Mouse (Mus musculus) ES-Bruce4 (cell line): Measurements from ENCODE around the gene Wfdc5. TPM values are rescaled to one million over a fixed set of nuclear protein-coding genes. Genes with fewer than 3 reads are reported as not detected.

Experiments used
- H3K27ac ChIP-seq: 2 replicates; pipeline ENCODE4 v1.5.1; 2012; ENCODE audit warnings: low read length, inconsistent platforms; ENCODE audit not compliant: insufficient read depth
- H3K27me3 ChIP-seq: 2 replicates; pipeline ENCODE4 v1.6.1; 2012; ENCODE audit warnings: mild to moderate bottlenecking, low read length, inconsistent platforms; ENCODE audit not compliant: control insufficient read depth, poor library complexity, insufficient read depth, severe bottlenecking
- H3K36me3 ChIP-seq: 2 replicates; pipeline ENCODE4 v1.6.1; 2012; ENCODE audit warnings: inconsistent platforms, mild to moderate bottlenecking, low read length, moderate library complexity; ENCODE audit not compliant: control insufficient read depth, poor library complexity, insufficient read depth, severe bottlenecking
- H3K4me1 ChIP-seq: one replicate; pipeline ENCODE4 v1.8.1; 2011; ENCODE audit warnings: low read length; ENCODE audit not compliant: control insufficient read depth, insufficient read depth
- H3K4me3 ChIP-seq: 2 replicates; pipeline ENCODE4 v1.5.1; 2011; ENCODE audit warnings: low read depth, mild to moderate bottlenecking, low read length
- H3K9ac ChIP-seq: 2 replicates; pipeline ENCODE4 v1.6.1; 2012; ENCODE audit warnings: low read depth, mild to moderate bottlenecking, inconsistent platforms; ENCODE audit not compliant: poor library complexity, severe bottlenecking
- H3K9me3 ChIP-seq: replicated peaks from 2 replicates; pipeline ENCODE4 v1.6.1; 2012; ENCODE audit warnings: mild to moderate bottlenecking, low read length, inconsistent platforms; ENCODE audit not compliant: control insufficient read depth, poor library complexity, insufficient read depth, severe bottlenecking
- CTCF ChIP-seq: IDR thresholded peaks from one replicate; pipeline ENCODE4 v1.8.1; 2011; ENCODE audit warnings: low read depth, low read length
- EP300 ChIP-seq: IDR thresholded peaks from 2 replicates; pipeline ENCODE4 v1.6.1; 2011; ENCODE audit warnings: low read depth, low read length; ENCODE audit not compliant: insufficient read depth
- POLR2A ChIP-seq: IDR thresholded peaks from one replicate; pipeline ENCODE4 v1.8.1; 2011; ENCODE audit warnings: low read length; ENCODE audit not compliant: insufficient read depth
- polyA plus RNA-seq: library from polyadenylated mRNA; stranded (reverse); fragments of >200 nt; gene quantifications from 2 replicates; pipeline ENCODE4 v1.2.4, GENCODE M21; 2011; ENCODE audit warnings: low read depth; ENCODE audit not compliant: missing spikeins, insufficient read depth, insufficient read length

Gene Wfdc5
- polyA plus RNA-seq, 1 experiment = not detected

- Histone ChIP-seq H3K36me3 (peaks cover 20% of the 10 kb centered on the region), H3K9ac (no peak overlapping the region), H3K27ac (no peak overlapping the region), H3K4me1 (no peaks in the 10 kb centered on the region), H3K9me3 (no peaks in the 10 kb centered on the region), H3K4me3 (no peak overlapping the region), H3K27me3 (no peaks in the 10 kb centered on the region)
- TF ChIP-seq EP300 = no peak
- no peak for TF ChIP-seq POLR2A
These were observed 26.4 kb downstream of the Wfdc5 start for GRCm38 (mm10) chr2:164156158-164156557.

- Histone ChIP-seq H3K4me1 (peaks cover 4% of the 10 kb centered on the region), H3K27me3 (no peaks in the 10 kb centered on the region), H3K9me3 (no peaks in the 10 kb centered on the region), H3K27ac (no peak overlapping the region), H3K4me3 (no peak overlapping the region), H3K9ac (no peak overlapping the region), H3K36me3 (peaks cover 20% of the 10 kb centered on the region)
- no peak for TF ChIP-seq CTCF
- no peak for TF ChIP-seq POLR2A
- TF ChIP-seq EP300 = no peak
These were observed 28.5 kb downstream of the Wfdc5 start for GRCm38 (mm10) chr2:164154007-164154406.

- Histone ChIP-seq H3K36me3 (peaks cover 23% of the 10 kb centered on the region), H3K4me3 (no peak overlapping the region), H3K9me3 (no peaks in the 10 kb centered on the region), H3K27me3 (no peaks in the 10 kb centered on the region), H3K9ac (no peak overlapping the region), H3K27ac (no peak overlapping the region), H3K4me1 (peaks cover 4% of the 10 kb centered on the region)
- TF ChIP-seq EP300 (no peak), CTCF (no peak), POLR2A (no peak)
These were observed 30.2 kb downstream of the Wfdc5 start for GRCm38 (mm10) chr2:164152341-164152740.

GRCm38 (mm10) chr2:164150086-164150760 is 32.3 kb downstream of the Wfdc5 start:
- Histone ChIP-seq H3K9me3 (no peaks in the 10 kb centered on the region), H3K27ac (no peak overlapping the region), H3K27me3 (no peaks in the 10 kb centered on the region), H3K36me3 (peaks cover 23% of the 10 kb centered on the region), H3K9ac (no peak overlapping the region), H3K4me1 (peaks cover 4% of the 10 kb centered on the region), H3K4me3 (no peak overlapping the region)
- TF ChIP-seq CTCF = no peak

- 0 out of 2 replicates have a peak, but pooled peaks cover 5% of the 10 kb centered on the region for H3K36me3 ChIP-seq
- H3K4me3 ChIP-seq = no peak overlapping the region
- no peaks in the 10 kb centered on the region for H3K9me3 ChIP-seq
- TF ChIP-seq EP300 (no peak), CTCF (no peak), POLR2A (no peak)
- H3K27me3 ChIP-seq = no peaks in the 10 kb centered on the region
- no peak overlapping the region for H3K9ac ChIP-seq
- peaks cover 4% of the 10 kb centered on the region for H3K4me1 ChIP-seq
- no peak overlapping the region for H3K27ac ChIP-seq
These were observed 36.0 kb downstream of the Wfdc5 start for GRCm38 (mm10) chr2:164146556-164146955.

- Histone ChIP-seq H3K27ac (no peak overlapping the region), H3K4me3 (no peak overlapping the region), H3K9me3 (no peaks in the 10 kb centered on the region), H3K9ac (no peak overlapping the region), H3K27me3 (no peaks in the 10 kb centered on the region), H3K4me1 (no peaks in the 10 kb centered on the region), H3K36me3 (0 out of 2 replicates have a peak, but pooled peaks cover 3% of the 10 kb centered on the region)
- no peak for TF ChIP-seq CTCF
These were observed 38.0 kb downstream of the Wfdc5 start for GRCm38 (mm10) chr2:164144541-164144940.
